Mouse (Mus musculus) forebrain, embryonic 15.5 days (tissue): ENCODE measurements around the gene Dpysl5. TPM values are rescaled to one million over a fixed set of nuclear protein-coding genes. Genes with fewer than 3 reads are reported as not detected.

Source experiments
- ATAC-seq: fragments of 200-750 bp; cut with Nextera tagmentation; replicated peaks from 2 replicates; pipeline ENCODE4 v1.8.0; 2017; ENCODE audit warnings: mild to moderate bottlenecking, moderate TSS enrichment, moderate library complexity
- H3K27ac ChIP-seq: fragments of 300-500 bp; sonication (generic); replicated peaks from 2 replicates; pipeline ENCODE4 v1.5.1; 2015; ENCODE audit warnings: mild to moderate bottlenecking, inconsistent platforms
- H3K27me3 ChIP-seq: fragments of 300-500 bp; sonication (generic); 2 replicates; pipeline ENCODE4 v1.6.1; 2015; ENCODE audit warnings: inconsistent platforms
- H3K36me3 ChIP-seq: fragments of 300-500 bp; sonication (generic); 2 replicates; pipeline ENCODE4 v1.6.1; 2015; ENCODE audit warnings: mild to moderate bottlenecking, inconsistent platforms
- H3K4me1 ChIP-seq: fragments of 300-500 bp; sonication (generic); 2 replicates; pipeline ENCODE4 v1.6.1; 2015; ENCODE audit warnings: inconsistent platforms
- H3K4me2 ChIP-seq: fragments of 300-500 bp; sonication (generic); replicated peaks from 2 replicates; pipeline ENCODE4 v1.6.1; 2015; ENCODE audit warnings: mild to moderate bottlenecking, inconsistent platforms
- H3K4me3 ChIP-seq: fragments of 300-500 bp; sonication (generic); 2 replicates; pipeline ENCODE4 v1.5.1; 2015; ENCODE audit warnings: mild to moderate bottlenecking, inconsistent platforms
- H3K9ac ChIP-seq: fragments of 300-500 bp; sonication (generic); replicated peaks from 2 replicates; pipeline ENCODE4 v1.6.1; 2015; ENCODE audit warnings: mild to moderate bottlenecking, inconsistent platforms
- H3K9me3 ChIP-seq: fragments of 300-500 bp; sonication (generic); 2 replicates; pipeline ENCODE4 v1.6.1; 2016; ENCODE audit warnings: inconsistent platforms
- WGBS: fragments of 180-500 bp; shearing (Covaris S2); methylation state at CpG from one replicate; pipeline ENCODE4 v1.1.7; 2015; ENCODE audit warnings: mixed read lengths; 5-methylcytosine and 5-hydroxymethylcytosine counted together
- polyA plus RNA-seq: library from polyadenylated mRNA; unstranded; fragments of >200 nt; fragmentation: Nextera tagmentation; extraction: Ambion mirVana; gene quantifications from 2 replicates; pipeline ENCODE4 v1.2.1, GENCODE M21; 2015

Dpysl5 gene
- polyA plus RNA-seq: 216 and 226 TPM in 2 replicates

DNA sequence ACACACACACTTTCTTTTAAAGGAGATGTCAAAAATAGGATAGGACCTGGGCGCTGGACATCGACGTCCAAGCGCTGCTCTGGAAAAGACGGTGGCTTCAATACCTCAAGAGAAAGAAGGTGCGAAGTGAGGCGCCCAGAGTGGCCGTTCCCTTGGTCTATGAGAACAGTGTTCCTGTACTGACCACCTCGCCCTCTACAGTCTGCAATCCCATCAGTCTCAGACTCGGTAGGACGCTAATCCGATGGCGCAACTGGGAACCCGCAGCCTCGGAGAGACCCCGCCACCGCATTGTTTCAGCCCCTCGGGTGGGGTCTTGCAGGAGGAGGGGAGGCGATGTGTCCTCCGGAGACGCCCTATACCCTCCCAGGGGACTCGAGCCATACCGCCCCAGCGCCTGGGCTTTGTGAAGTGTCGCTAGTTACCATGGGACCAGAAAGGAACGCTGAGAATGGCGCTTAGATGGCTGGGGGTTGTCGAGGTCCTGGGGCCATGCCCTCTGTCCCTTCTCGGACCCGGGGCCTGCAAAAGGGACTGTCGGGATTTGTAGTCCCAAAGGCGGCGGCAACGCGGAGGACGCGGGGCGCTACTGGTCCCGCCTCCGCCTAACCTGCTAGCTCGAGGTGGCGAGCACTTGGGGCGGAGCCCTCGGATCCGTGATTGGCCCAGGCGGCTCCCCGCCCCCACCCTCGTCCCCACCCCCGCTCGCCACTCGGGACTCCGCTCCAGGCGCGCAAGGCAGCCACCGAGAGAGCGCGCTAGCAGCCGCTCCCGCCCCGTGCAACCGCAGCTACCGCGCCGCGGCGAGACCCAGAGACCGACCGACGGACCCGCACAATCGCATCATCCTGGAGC lies at the start of gene Dpysl5:
Gene Dpysl5 (plus strand): TSS at position 418 of the 855 bp plus-strand sequence.
- Histone ChIP-seq H3K27ac (peak within 1 kb of the TSS; percentile 97), H3K36me3 (no peaks in the 10 kb centered on the region), H3K4me2 (peak within 1 kb of the TSS; percentile 82), H3K4me3 (peak within 1 kb of the TSS; percentile 89), H3K9me3 (no peaks in the 10 kb centered on the region), H3K27me3 (no peaks in the 10 kb centered on the region), H3K4me1 (peaks cover 34% of the 10 kb centered on the region), H3K9ac (peak within 1 kb of the TSS; percentile 79)
- peak; percentile 92 for ATAC-seq
- WGBS: under 1% methylated on average over 71 of the region's 71 CpGs

DNA sequence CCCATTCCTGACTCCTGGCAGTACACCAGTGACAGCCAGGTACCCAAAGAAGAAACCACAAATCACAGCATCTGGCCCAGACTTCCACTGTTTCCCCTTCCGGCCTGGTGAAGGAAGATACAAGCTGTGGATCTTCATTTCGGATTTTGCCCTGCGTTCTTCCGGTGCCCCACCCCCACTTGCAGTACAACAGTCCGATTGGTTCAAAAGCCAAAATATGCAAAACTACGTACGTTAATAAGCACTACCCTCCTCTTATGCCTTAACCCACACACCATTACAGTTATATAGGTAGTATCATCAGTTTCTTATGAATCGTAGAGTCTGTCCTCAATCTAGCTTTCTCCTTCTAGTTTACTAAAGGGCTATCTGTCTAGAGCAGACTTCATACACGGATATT lies 46.0 kb upstream of the Dpysl5 start:
- H3K4me3 ChIP-seq: no peak overlapping the region
- H3K4me2 ChIP-seq: no peak overlapping the region
- peaks cover 28% of the 10 kb centered on the region for H3K4me1 ChIP-seq
- H3K36me3 ChIP-seq: no peaks in the 10 kb centered on the region
- H3K9ac ChIP-seq: no peak overlapping the region
- H3K9me3 ChIP-seq: no peaks in the 10 kb centered on the region
- 89% methylated on average over 9 of the region's 9 CpGs for WGBS
- no peaks in the 10 kb centered on the region for H3K27me3 ChIP-seq
- ATAC-seq: no peak
- no peak overlapping the region for H3K27ac ChIP-seq

DNA sequence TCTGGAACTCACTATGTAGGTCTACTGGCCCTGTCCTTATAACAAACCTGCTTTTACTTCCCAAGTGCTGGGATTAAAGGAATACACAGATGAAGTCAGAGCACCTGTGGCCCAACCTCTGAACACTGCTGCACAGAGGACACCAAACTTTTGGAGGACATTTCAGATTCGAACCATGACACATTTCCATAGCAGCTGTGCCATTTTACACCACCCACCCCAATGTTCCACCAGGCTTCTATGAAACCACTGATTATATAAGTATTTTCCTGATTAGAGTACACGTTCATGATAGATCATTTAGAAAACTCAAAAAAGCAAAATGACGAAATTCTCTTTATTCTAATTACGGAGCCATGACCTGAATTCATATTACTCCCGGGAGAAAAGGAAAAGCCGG lies 45.4 kb upstream of the Dpysl5 start:
- Histone ChIP-seq H3K4me3 (peak overlapping the region; percentile 76), H3K4me2 (peak overlapping the region; percentile 78), H3K27ac (peak overlapping the region; percentile 49; the same call in 1 of the 2 replicates), H3K9ac (peak overlapping the region; percentile 22; the same call in 1 of the 2 replicates), H3K4me1 (peaks cover 28% of the 10 kb centered on the region), H3K27me3 (no peaks in the 10 kb centered on the region), H3K9me3 (no peaks in the 10 kb centered on the region), H3K36me3 (no peaks in the 10 kb centered on the region)
- 62% methylated on average over 6 of the region's 6 CpGs for WGBS
- no peak for ATAC-seq

DNA sequence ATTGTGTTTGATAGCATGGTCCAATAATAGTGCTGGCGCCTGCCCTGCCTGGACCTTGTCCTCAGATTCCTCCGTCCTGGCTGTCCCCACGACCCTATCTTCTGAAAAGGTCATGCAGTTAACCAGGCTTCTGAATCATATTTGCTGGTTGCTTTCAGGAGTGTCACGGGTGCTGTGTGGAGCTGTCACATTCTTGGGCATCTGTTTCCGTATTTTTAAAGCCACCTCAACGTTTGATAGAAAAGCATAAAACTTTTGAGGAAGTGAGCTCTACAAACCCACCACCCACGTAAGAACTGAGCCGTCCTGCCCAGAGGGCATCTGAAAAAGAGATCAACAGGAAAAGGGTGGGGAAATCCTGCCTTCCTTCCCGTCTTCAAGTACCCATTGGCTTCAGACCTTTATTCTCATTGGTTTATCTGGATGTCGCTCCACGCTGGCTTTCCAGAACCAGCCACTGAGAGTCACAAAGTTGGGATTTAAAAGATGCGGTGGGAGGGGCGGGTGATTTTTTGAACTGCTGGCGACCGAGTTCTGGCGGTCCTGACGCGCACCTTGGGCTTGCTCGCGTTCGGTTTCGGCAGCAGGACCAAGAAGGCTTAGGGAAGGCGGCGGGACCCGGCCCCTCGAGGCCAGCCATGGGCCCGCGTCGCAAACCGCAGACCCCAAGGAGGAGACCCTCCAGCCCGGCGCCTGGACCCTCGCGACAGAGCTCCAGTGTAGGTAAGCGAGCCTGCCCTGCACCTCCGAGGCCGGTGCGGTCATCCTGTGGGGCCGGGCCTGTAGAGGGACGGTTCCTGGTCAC lies 44.8 kb upstream of the Dpysl5 start, which contains the start of gene Cenpa:
Gene Cenpa (plus strand): TSS at position 387 of the 805 bp plus-strand sequence.
- H3K27me3 ChIP-seq: no peaks in the 10 kb centered on the region
- H3K9me3 ChIP-seq: no peaks in the 10 kb centered on the region
- no peaks in the 10 kb centered on the region for H3K36me3 ChIP-seq
- peaks cover 28% of the 10 kb centered on the region for H3K4me1 ChIP-seq
- peak; percentile 97 for ATAC-seq
- H3K9ac ChIP-seq: peak within 1 kb of the TSS; percentile 61
- H3K4me3 ChIP-seq: peak within 1 kb of the TSS; percentile 76
- peak within 1 kb of the TSS; percentile 50 for H3K27ac ChIP-seq
- under 1% methylated on average over 40 of the region's 40 CpGs for WGBS
- peak within 1 kb of the TSS; percentile 78 for H3K4me2 ChIP-seq

DNA sequence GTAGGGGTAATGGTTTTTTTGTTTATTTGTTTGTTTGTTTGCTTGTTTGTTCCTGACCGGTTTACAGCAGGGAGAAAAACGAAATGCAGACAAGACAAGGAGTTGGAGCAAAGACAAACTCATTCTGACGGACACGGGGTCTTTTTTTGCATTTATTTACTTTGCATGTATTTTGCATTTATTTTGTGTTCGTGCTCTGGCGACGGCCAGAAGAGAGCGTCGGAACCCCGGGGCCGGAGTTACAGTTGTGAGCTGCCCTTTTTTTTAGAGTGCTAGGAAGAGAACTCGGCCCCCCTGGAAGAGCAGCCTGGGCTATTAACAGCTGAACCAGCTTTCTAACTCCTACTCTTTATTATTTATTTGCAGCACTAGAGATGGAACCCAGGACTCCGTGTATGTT lies 44.1 kb upstream of the Dpysl5 start:
- ATAC-seq: no peak
- Histone ChIP-seq H3K4me2 (peak overlapping the region; percentile 78), H3K4me3 (peak overlapping the region; percentile 76), H3K9ac (peak overlapping the region; percentile 61), H3K27me3 (no peaks in the 10 kb centered on the region), H3K9me3 (no peaks in the 10 kb centered on the region), H3K27ac (peak overlapping the region; percentile 50), H3K36me3 (no peaks in the 10 kb centered on the region), H3K4me1 (peaks cover 28% of the 10 kb centered on the region)
- 1% methylated on average over 13 of the region's 13 CpGs for WGBS

DNA sequence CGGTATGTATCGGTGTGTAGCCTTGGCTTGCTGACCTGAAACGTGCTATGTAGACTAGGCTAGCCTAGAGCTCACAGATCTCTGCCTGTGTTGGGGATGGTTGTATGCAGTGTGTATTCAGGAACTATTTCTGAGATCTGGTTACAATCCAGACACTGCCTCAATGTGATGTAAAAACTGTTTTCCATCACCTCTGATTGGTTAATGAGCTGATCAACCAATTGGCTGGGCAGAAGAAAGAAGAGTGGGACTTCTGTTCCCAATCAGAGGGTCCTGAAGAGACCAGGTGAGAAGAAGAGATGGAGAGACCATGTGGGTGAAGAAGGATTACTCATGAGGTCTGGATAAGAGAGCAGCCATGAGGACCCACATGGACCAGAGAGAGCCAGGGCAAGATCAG lies 43.7 kb upstream of the Dpysl5 start:
- ATAC-seq: no peak
- H3K9me3 ChIP-seq: no peaks in the 10 kb centered on the region
- 2% methylated on average over 3 of the region's 3 CpGs for WGBS

DNA sequence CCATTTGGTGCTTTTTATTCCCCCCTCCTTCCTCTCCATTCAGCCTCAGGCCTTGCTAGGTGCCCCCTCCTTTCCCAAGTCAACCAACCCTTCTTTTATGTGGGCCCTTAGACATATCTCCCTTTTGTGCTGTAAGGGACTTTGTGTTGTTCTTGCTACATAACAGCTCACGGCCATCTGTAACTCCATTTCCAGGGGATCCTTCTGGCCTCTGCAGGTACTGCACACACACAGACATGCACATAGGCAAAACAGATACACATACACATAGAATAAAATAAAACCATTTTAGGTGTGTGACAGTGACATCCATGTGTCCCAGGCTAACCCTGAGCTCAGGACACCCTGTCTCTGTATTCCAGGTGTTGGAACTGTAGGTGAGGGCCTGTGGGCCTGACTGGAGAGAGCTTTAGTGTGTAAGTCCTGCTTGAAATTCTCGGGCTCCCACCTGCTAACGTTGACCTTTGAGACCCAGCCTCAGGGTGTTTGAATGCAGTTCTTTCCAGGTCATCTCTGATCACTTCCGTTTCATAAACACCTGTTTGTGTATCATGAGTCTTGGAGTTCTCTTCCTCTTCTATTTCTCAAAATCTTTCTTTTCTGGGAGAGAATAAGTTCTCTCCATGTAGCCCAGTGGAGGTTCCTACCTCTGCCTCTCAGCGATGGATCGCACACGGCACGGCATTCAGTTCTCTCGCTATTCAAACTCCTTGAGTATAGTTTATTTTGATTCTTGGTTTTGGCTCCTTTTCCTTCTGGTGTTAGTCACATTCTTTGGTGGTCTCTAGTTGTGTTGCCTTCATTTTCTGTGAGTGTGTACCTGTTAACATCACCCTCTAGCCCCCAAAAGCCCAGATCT lies 42.5 kb upstream of the Dpysl5 start:
- ATAC-seq: no peak
- no peaks in the 10 kb centered on the region for H3K36me3 ChIP-seq
- H3K4me3 ChIP-seq: no peak overlapping the region
- H3K9me3 ChIP-seq: no peaks in the 10 kb centered on the region
- H3K27me3 ChIP-seq: no peaks in the 10 kb centered on the region
- WGBS: 91% methylated on average over 9 of the region's 9 CpGs
- peak overlapping the region; percentile 13; the same call in 1 of the 2 replicates for H3K4me2 ChIP-seq
- peaks cover 28% of the 10 kb centered on the region for H3K4me1 ChIP-seq
- no peak overlapping the region for H3K27ac ChIP-seq
- H3K9ac ChIP-seq: no peak overlapping the region

More for the DNA sequence above, 43.7 kb upstream of the Dpysl5 start:
- Histone ChIP-seq H3K4me1 (peaks cover 28% of the 10 kb centered on the region), H3K9ac (peak overlapping the region; percentile 61), H3K4me3 (peak overlapping the region; percentile 76), H3K27me3 (no peaks in the 10 kb centered on the region), H3K27ac (no peak overlapping the region), H3K36me3 (no peaks in the 10 kb centered on the region), H3K4me2 (peak overlapping the region; percentile 78)

DNA sequence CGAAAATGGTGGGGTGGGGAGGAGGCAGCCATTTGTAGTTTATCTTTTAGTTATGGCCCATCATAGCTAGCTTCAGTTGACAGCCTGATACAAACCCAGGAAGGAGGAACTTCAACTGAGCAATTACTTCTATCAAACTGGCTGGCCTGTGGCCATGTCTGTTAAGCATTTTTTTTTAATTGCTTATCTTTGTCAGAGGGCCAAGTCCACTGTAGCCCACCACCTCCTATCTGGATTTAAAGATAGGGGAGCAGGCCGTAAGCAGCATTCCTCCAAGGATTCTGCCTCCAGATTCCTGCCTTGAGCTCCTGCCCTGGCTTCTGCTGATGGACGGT lies 41.9 kb upstream of the Dpysl5 start:
- ATAC-seq: no peak
- Histone ChIP-seq H3K4me3 (no peak overlapping the region), H3K27me3 (no peaks in the 10 kb centered on the region), H3K27ac (no peak overlapping the region), H3K9ac (no peak overlapping the region), H3K4me2 (no peak overlapping the region), H3K9me3 (no peaks in the 10 kb centered on the region), H3K4me1 (peaks cover 28% of the 10 kb centered on the region), H3K36me3 (no peaks in the 10 kb centered on the region)
- 85% methylated on average over 3 of the region's 3 CpGs for WGBS

DNA sequence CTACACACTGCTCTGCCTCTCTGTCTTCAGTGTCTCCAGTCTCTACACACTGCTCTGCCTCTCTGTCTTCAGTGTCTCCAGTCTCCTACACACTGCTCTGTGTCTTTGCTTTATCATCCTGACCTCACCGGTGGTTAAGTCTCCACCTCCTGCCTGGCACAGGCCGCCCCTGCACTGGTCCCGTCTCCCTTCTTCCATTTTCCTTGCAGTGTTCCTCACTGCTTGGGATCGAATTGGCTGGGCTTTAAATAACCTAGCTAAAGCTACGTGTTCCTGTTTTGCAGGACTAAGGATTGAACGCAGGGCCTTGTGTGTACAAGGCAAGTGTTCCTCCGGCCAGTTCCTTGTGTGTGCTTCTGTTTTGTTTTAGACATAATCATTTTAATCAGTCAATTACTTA lies 41.3 kb upstream of the Dpysl5 start:
- H3K4me2 ChIP-seq: no peak overlapping the region
- 94% methylated on average over 7 of the region's 7 CpGs for WGBS
- H3K9me3 ChIP-seq: no peaks in the 10 kb centered on the region
- no peak overlapping the region for H3K9ac ChIP-seq
- H3K4me3 ChIP-seq: no peak overlapping the region
- ATAC-seq: no peak
- H3K4me1 ChIP-seq: peaks cover 28% of the 10 kb centered on the region
- H3K27ac ChIP-seq: no peak overlapping the region
- H3K36me3 ChIP-seq: no peaks in the 10 kb centered on the region
- no peaks in the 10 kb centered on the region for H3K27me3 ChIP-seq

DNA sequence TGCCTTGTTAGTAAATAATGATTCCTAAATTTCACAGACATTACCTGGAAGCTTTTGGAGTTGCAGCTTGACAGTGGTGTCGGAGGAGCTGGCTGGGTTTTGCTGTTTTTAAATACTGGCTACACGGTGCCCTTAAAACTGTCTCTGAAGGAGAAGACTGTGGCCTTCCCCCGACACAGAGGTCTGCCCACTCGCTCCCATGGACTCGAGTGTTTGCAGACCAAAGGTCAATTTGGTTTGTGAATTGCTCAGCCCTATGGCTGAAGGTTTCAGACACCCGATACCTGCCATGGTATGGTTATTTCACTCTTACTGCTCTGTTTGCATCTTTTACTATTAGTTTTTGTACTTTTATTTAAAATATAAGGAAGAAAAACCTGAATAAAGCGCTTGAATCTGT lies 37.4 kb upstream of the Dpysl5 start:
- H3K4me2 ChIP-seq: no peak overlapping the region
- ATAC-seq: no peak
- no peaks in the 10 kb centered on the region for H3K9me3 ChIP-seq
- H3K4me1 ChIP-seq: peaks cover 3% of the 10 kb centered on the region
- H3K27ac ChIP-seq: no peak overlapping the region
- H3K36me3 ChIP-seq: no peaks in the 10 kb centered on the region
- WGBS: 86% methylated on average over 7 of the region's 7 CpGs
- no peaks in the 10 kb centered on the region for H3K27me3 ChIP-seq
- H3K9ac ChIP-seq: no peak overlapping the region
- H3K4me3 ChIP-seq: no peak overlapping the region

DNA sequence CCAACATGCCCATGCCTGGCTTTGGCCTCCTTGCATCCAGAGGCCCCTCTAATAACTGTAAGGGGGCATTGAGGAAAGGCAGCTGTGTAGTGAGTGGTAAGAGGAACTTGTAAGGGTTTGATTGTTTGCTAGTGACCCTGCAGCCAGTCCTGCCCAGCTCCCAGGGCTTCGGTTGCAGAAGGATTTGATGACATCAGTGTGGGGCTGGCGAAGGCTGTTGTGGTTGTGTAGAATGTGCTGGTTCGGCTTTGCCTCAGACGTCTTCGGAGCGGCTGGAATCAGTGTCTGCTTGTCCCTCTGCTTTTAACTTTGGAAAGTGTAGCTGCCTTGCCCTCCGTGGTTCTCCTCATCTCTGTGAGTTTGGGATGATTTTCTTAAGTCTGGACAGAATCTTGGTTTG lies 34.6 kb upstream of the Dpysl5 start:
- no peaks in the 10 kb centered on the region for H3K9me3 ChIP-seq
- ATAC-seq: no peak
- 83% methylated on average over 7 of the region's 7 CpGs for WGBS
- no peak overlapping the region for H3K4me2 ChIP-seq
- H3K36me3 ChIP-seq: no peaks in the 10 kb centered on the region
- H3K27me3 ChIP-seq: no peaks in the 10 kb centered on the region
- no peaks in the 10 kb centered on the region for H3K4me1 ChIP-seq
- no peak overlapping the region for H3K4me3 ChIP-seq
- no peak overlapping the region for H3K9ac ChIP-seq
- H3K27ac ChIP-seq: no peak overlapping the region
